Mouse (Mus musculus): ENCODE data around the gene Hist1h2ba. TPM values are rescaled to one million over a fixed set of nuclear protein-coding genes. Genes with fewer than 3 reads are reported as not detected.

Gene Hist1h2ba
- polyA plus RNA-seq, 1 experiment from 2014 or later, result not detected

DNA sequence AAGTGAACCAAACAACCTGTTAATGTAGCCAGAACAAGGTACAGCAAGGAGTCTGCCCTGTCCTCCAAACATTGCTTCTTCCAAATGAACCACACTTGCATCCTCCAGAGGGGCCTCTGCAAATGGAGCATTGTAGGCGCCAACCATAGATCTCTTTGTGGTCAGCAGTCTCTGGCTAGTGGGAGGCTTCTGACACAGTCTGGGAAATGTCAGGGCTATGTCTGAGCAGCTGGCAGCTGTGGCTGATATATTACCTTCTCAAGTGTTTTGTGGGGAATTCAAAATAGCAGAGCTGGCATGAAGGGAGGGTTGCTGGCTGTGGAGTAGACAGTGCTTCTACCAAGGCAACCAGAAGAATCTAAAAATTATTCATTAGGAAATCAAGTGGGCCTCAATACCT is 17.8 kb downstream of the Hist1h2ba start:
- ATAC-seq (replicated peaks; ENCODE audit: low FRiP score), result no peak
- H3K27me3 ChIP-seq (ENCODE audit: control insufficient read depth, insufficient read depth, low read length), result no peaks in the 10 kb centered on the region
- 92% methylated on average over 1 of the region's 1 CpGs for WGBS
- no peak overlapping the region for H3K4me2 ChIP-seq (ENCODE audit: low read depth, low read length, severe bottlenecking)
- H3K36me3 ChIP-seq (ENCODE audit: control insufficient read depth, insufficient read depth, low read length), result no peaks in the 10 kb centered on the region
- H3K9me3 ChIP-seq (ENCODE audit: control insufficient read depth, low read length), result no peaks in the 10 kb centered on the region
- H3K9ac ChIP-seq (ENCODE audit: low read length), result no peak overlapping the region
- H3K27ac ChIP-seq (ENCODE audit: low read depth, low read length), result no peak overlapping the region
- DNase-seq (ENCODE audit: low spot score), result no peak
- H3K4me1 ChIP-seq (replicated peaks; ENCODE audit: control insufficient read depth, insufficient read depth, low read length), result no peaks in the 10 kb centered on the region
- no peak overlapping the region for H3K4me3 ChIP-seq (ENCODE audit: low read depth, low read length)

GRCm38 (mm10) chr13:23914376-23915167 is 19.4 kb downstream of the Hist1h2ba start, which contains the start of gene Slc17a4:
Slc17a4 (minus strand) TSS chr13:23915009.
- no peak for DNase-seq (ENCODE audit: low spot score)
- ATAC-seq (replicated peaks; ENCODE audit: low FRiP score), result no peak
- no peaks in the 10 kb centered on the region for H3K36me3 ChIP-seq (ENCODE audit: control insufficient read depth, insufficient read depth, low read length)
- no peak within 1 kb of the TSS for H3K9ac ChIP-seq (ENCODE audit: low read length)
- H3K9me3 ChIP-seq (ENCODE audit: control insufficient read depth, low read length), result no peaks in the 10 kb centered on the region
- no peaks in the 10 kb centered on the region for H3K27me3 ChIP-seq (ENCODE audit: control insufficient read depth, insufficient read depth, low read length)
- no peak within 1 kb of the TSS for H3K4me2 ChIP-seq (ENCODE audit: low read depth, low read length, severe bottlenecking)
- no peaks in the 10 kb centered on the region for H3K4me1 ChIP-seq (replicated peaks; ENCODE audit: control insufficient read depth, insufficient read depth, low read length)
- 75% methylated on average over 9 of the region's 9 CpGs for WGBS
- no peak within 1 kb of the TSS for H3K27ac ChIP-seq (ENCODE audit: low read depth, low read length)
- no peak within 1 kb of the TSS for H3K4me3 ChIP-seq (ENCODE audit: low read depth, low read length)

DNA sequence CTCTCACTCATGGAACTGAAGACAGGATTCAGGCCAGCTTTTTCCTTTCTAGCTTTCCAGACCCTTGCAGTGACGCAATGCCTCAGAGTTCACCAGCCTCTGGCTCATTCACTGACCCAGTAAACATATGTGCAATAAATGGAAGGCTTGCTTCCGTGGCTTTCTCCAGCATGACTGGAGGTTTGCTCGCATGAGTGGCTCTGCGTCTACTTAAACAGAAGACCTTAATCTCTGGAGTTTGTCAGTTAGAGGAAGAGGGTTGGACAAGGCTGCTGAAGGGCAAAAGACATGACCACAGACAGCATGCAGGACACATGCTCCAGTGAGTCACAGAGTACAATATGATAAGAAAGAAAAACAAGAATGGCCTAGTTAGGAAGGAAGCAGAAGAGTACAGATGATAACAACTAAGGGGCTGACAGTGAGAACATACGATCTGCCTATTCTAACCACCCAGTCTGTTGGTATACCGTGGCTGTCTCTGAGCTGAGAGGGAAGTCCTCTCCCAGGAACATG is 20.1 kb downstream of the Hist1h2ba start:
- Histone ChIP-seq H3K4me2 (ENCODE audit: low read depth, low read length, severe bottlenecking) (no peak overlapping the region), H3K9me3 (ENCODE audit: control insufficient read depth, low read length) (no peaks in the 10 kb centered on the region), H3K27me3 (ENCODE audit: control insufficient read depth, insufficient read depth, low read length) (no peaks in the 10 kb centered on the region), H3K36me3 (ENCODE audit: control insufficient read depth, insufficient read depth, low read length) (no peaks in the 10 kb centered on the region), H3K27ac (ENCODE audit: low read depth, low read length) (no peak overlapping the region), H3K9ac (ENCODE audit: low read length) (no peak overlapping the region), H3K4me1 (replicated peaks; ENCODE audit: control insufficient read depth, insufficient read depth, low read length) (no peaks in the 10 kb centered on the region), H3K4me3 (ENCODE audit: low read depth, low read length) (no peak overlapping the region)
- DNase-seq (ENCODE audit: low spot score), result no peak
- WGBS, result 64% methylated on average over 6 of the region's 6 CpGs
- ATAC-seq (replicated peaks; ENCODE audit: low FRiP score), result no peak

DNA sequence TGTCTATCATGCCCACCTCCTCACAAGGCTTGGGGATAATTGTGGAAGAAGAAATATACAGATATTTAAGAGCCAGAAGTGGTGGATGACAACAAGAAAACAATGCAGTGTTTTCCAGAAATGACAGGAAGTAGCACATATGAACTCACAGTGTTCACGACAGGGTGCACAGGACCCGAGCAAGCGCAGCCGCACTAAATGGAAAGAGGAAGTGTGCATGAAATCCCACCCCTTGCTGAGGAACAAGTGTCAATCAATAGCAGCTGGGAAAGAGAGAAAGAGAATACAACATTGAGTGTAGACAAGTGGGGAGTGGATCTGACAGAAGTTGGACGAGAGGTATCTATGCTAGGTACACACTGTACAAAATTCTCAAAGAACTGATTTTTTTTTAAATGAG is 22.6 kb downstream of the Hist1h2ba start:
- WGBS, result 92% methylated on average over 5 of the region's 5 CpGs
- no peak overlapping the region for H3K4me3 ChIP-seq (ENCODE audit: low read depth, low read length)
- DNase-seq (ENCODE audit: low spot score) (no peak), ATAC-seq (replicated peaks; ENCODE audit: low FRiP score) (no peak)
- H3K4me2 ChIP-seq (ENCODE audit: low read depth, low read length, severe bottlenecking), result no peak overlapping the region
- no peaks in the 10 kb centered on the region for H3K4me1 ChIP-seq (replicated peaks; ENCODE audit: control insufficient read depth, insufficient read depth, low read length)
- no peak overlapping the region for H3K9ac ChIP-seq (ENCODE audit: low read length)
- no peaks in the 10 kb centered on the region for H3K27me3 ChIP-seq (ENCODE audit: control insufficient read depth, insufficient read depth, low read length)
- H3K9me3 ChIP-seq (ENCODE audit: control insufficient read depth, low read length), result no peaks in the 10 kb centered on the region
- no peak overlapping the region for H3K27ac ChIP-seq (ENCODE audit: low read depth, low read length)
- no peaks in the 10 kb centered on the region for H3K36me3 ChIP-seq (ENCODE audit: control insufficient read depth, insufficient read depth, low read length)

GRCm38 (mm10) chr13:23910121-23910520 is 23.8 kb downstream of the Hist1h2ba start:
- Histone ChIP-seq H3K4me2 (ENCODE audit: low read depth, low read length, severe bottlenecking) (no peak overlapping the region), H3K9me3 (ENCODE audit: control insufficient read depth, low read length) (no peaks in the 10 kb centered on the region), H3K36me3 (ENCODE audit: control insufficient read depth, insufficient read depth, low read length) (no peaks in the 10 kb centered on the region), H3K4me3 (ENCODE audit: low read depth, low read length) (no peak overlapping the region), H3K9ac (ENCODE audit: low read length) (no peak overlapping the region), H3K27me3 (ENCODE audit: control insufficient read depth, insufficient read depth, low read length) (no peaks in the 10 kb centered on the region), H3K27ac (ENCODE audit: low read depth, low read length) (no peak overlapping the region), H3K4me1 (replicated peaks; ENCODE audit: control insufficient read depth, insufficient read depth, low read length) (no peaks in the 10 kb centered on the region)
- DNase-seq (ENCODE audit: low spot score), result no peak
- 86% methylated on average over 5 of the region's 5 CpGs for WGBS
- ATAC-seq (replicated peaks; ENCODE audit: low FRiP score), result no peak

GRCm38 (mm10) chr13:23906906-23907305 is 27.1 kb downstream of the Hist1h2ba start:
- Histone ChIP-seq H3K27me3 (ENCODE audit: control insufficient read depth, insufficient read depth, low read length) (no peaks in the 10 kb centered on the region), H3K27ac (ENCODE audit: low read depth, low read length) (no peak overlapping the region), H3K9ac (ENCODE audit: low read length) (no peak overlapping the region), H3K4me3 (ENCODE audit: low read depth, low read length) (no peak overlapping the region), H3K4me2 (ENCODE audit: low read depth, low read length, severe bottlenecking) (no peak overlapping the region), H3K4me1 (replicated peaks; ENCODE audit: control insufficient read depth, insufficient read depth, low read length) (no peaks in the 10 kb centered on the region), H3K36me3 (ENCODE audit: control insufficient read depth, insufficient read depth, low read length) (no peaks in the 10 kb centered on the region), H3K9me3 (ENCODE audit: control insufficient read depth, low read length) (no peaks in the 10 kb centered on the region)
- WGBS, result 95% methylated on average over 5 of the region's 5 CpGs
- DNase-seq (ENCODE audit: low spot score) (no peak), ATAC-seq (replicated peaks; ENCODE audit: low FRiP score) (no peak)

DNA sequence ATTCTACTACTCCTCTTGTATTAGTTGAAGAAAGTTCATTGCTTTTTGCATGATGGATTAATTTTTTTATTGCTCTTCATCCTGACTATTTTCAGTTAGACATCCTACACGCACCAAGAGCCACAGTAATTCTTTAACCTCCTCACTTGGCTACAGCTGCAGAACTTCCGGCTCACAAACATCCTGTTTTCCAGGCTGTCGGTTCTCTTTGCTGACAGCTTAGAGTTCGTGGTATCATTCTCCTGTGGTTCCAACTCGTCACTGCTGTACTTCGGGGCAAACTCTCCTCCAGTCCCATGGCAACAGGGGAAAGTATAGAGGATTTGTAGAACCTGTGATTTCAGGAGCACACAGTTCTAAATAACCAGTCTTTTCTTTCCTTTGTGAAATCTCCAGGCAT is 35.7 kb downstream of the Hist1h2ba start:
- WGBS, result 59% methylated on average over 6 of the region's 6 CpGs
- H3K9ac ChIP-seq (ENCODE audit: low read length), result no peak overlapping the region
- H3K27me3 ChIP-seq (ENCODE audit: control insufficient read depth, insufficient read depth, low read length), result no peaks in the 10 kb centered on the region
- no peak for DNase-seq (ENCODE audit: low spot score)
- no peaks in the 10 kb centered on the region for H3K9me3 ChIP-seq (ENCODE audit: control insufficient read depth, low read length)
- H3K4me3 ChIP-seq (ENCODE audit: low read depth, low read length), result no peak overlapping the region
- no peak for ATAC-seq (replicated peaks; ENCODE audit: low FRiP score)
- no peak overlapping the region for H3K4me2 ChIP-seq (ENCODE audit: low read depth, low read length, severe bottlenecking)
- no peaks in the 10 kb centered on the region for H3K36me3 ChIP-seq (ENCODE audit: control insufficient read depth, insufficient read depth, low read length)
- H3K27ac ChIP-seq (ENCODE audit: low read depth, low read length), result no peak overlapping the region
- no peaks in the 10 kb centered on the region for H3K4me1 ChIP-seq (replicated peaks; ENCODE audit: control insufficient read depth, insufficient read depth, low read length)

DNA sequence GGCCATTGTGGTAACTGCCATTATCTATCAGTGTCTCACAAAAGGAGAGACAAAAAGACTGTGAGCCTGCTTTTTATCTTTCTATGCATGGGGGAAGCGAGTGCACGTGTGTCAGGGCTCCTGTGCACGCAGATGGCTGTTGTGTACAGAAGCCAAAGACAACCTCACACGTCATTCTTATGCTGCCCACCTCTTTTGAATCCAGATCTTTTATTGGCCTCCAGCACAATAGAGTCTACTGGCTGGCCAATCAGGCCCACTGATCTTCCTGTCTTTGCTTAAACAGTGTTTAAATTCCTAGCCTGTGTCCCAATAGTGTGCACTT is 40.7 kb downstream of the Hist1h2ba start:
- Histone ChIP-seq H3K9ac (ENCODE audit: low read length) (no peak overlapping the region), H3K4me1 (replicated peaks; ENCODE audit: control insufficient read depth, insufficient read depth, low read length) (no peaks in the 10 kb centered on the region)

More for the DNA sequence above, 40.7 kb downstream of the Hist1h2ba start:
- 27% methylated on average over 4 of the region's 4 CpGs for WGBS
- no peaks in the 10 kb centered on the region for H3K27me3 ChIP-seq (ENCODE audit: control insufficient read depth, insufficient read depth, low read length)
- H3K27ac ChIP-seq (ENCODE audit: low read depth, low read length), result no peak overlapping the region
- no peaks in the 10 kb centered on the region for H3K9me3 ChIP-seq (ENCODE audit: control insufficient read depth, low read length)
- H3K4me3 ChIP-seq (ENCODE audit: low read depth, low read length), result no peak overlapping the region
- ATAC-seq (replicated peaks; ENCODE audit: low FRiP score) (no peak), DNase-seq (ENCODE audit: low spot score) (no peak)
- no peaks in the 10 kb centered on the region for H3K36me3 ChIP-seq (ENCODE audit: control insufficient read depth, insufficient read depth, low read length)
- H3K4me2 ChIP-seq (ENCODE audit: low read depth, low read length, severe bottlenecking), result no peak overlapping the region
